Mouse (Mus musculus) cortical plate, adult 2 months (tissue): ENCODE results near the gene Ctdspl.

Experiments
- CTCF ChIP-seq: fragments of 200-500 bp; IDR thresholded peaks from 2 replicates; pipeline ENCODE4 v1.5.1; 2011; ENCODE audit warnings: mild to moderate bottlenecking, control low read depth, low read length; ENCODE audit not compliant: insufficient read depth; ENCODE audit errors: extremely low read depth
- POLR2A ChIP-seq: fragments of 200-500 bp; IDR thresholded peaks from 2 replicates; pipeline ENCODE4 v1.6.1; 2011; ENCODE audit warnings: mild to moderate bottlenecking, low read length, control low read depth; ENCODE audit not compliant: insufficient read depth; ENCODE audit errors: extremely low read depth

DNA sequence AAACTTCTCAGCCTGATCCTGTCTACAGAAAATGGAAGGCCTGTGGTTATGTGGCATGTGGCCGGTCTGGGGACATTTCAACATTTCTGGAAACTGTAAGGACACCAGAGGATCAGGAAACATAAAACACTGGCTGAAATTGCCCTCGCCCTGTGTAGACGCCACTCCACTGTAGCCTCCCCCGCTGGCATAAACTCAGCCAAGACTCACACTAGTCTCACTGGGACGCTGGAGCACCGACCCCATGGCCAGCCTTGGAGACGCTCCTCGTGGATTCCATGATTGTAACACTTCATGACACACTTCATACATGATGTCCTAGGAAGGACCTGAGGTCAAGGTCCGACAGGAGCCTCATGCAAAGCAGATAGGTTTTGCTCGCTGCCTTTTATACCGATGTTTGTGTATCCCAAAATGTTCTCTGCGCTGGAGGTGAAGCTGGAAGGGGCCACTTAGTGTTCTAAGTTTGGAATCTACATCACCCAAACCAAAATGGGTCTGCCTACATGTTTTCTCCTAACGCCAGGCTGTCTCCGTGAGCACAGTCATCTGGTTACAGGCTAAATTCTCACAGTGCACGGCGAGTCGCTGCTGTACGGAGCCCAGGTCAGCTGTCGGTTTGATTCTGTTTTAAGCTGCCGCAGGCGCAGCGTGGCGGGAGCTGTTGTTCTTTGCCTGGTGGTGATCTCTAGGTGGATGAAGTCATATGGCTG lies 77.9 kb downstream of the Ctdspl start:
- TF ChIP-seq CTCF = no peak
- TF ChIP-seq POLR2A = peak; percentile 53; the same call in 1 of the 2 replicates
